Comparison of ENCODE assay signal across 7 mouse cellular contexts in genomic region chr12:33285933-33286649, GRCm38 (mm10).
A peak's percentile ranks its signal among the peaks of the same experiment; 100 is the strongest.
DNase-seq lines count a peak whose midpoint lies in the region; ATAC-seq and TF ChIP-seq lines count a peak whose summit lies in the region.

No protein-coding gene starts in this region.

- H3K4me1 ChIP-seq in hindbrain, embryonic 14.5 days (replicated peaks; ENCODE audit: control insufficient read depth, insufficient read depth, low read length): peaks cover 18% of the 10 kb centered on the region
- H3K4me1 ChIP-seq in liver, embryonic 15.5 days (replicated peaks): 0 out of 2 replicates have a peak, but pooled peaks cover 8% of the 10 kb centered on the region

- H3K4me2 ChIP-seq in hindbrain, embryonic 14.5 days (replicated peaks): no peak overlapping the region
- H3K4me2 ChIP-seq in liver, embryonic 15.5 days: no peak overlapping the region

- no peak overlapping the region for H3K4me3 ChIP-seq in hindbrain, embryonic 14.5 days (replicated peaks; ENCODE audit: low read length)
- no peak overlapping the region for H3K4me3 ChIP-seq in liver, embryonic 15.5 days (replicated peaks)
- no peak overlapping the region for H3K4me3 ChIP-seq in layer of hippocampus, adult 2 months

- no peak for TF ChIP-seq CTCF in layer of hippocampus, adult 2 months (conservative IDR thresholded peaks at IDR 0.05)

- no peak overlapping the region for H3K27ac ChIP-seq in hindbrain, embryonic 14.5 days
- no peak overlapping the region for H3K27ac ChIP-seq in liver, embryonic 15.5 days (replicated peaks)
- no peak overlapping the region for H3K27ac ChIP-seq in layer of hippocampus, adult 2 months

- H3K9me3 ChIP-seq in hindbrain, embryonic 14.5 days (ENCODE audit: control insufficient read depth, low read length): no peaks in the 10 kb centered on the region
- no peaks in the 10 kb centered on the region for H3K9me3 ChIP-seq in liver, embryonic 15.5 days (replicated peaks)

- peak; percentile 75 for DNase-seq in Muller cell, postnatal 12 days (ENCODE audit: inconsistent ontology term)
- peak; percentile 75 for DNase-seq in adrenal gland, postnatal 10 days
- no peak for DNase-seq in hindbrain, embryonic 14.5 days (ENCODE audit: low spot score)
- DNase-seq in spleen, postnatal 10 days (ENCODE audit: low spot score in 2 of 2): no peak
- no peak for DNase-seq in layer of hippocampus, adult 2 months (ENCODE audit: low spot score in 2 of 2)
- DNase-seq in thymus, adult 18-20 months: no peak

- ATAC-seq in hindbrain, embryonic 14.5 days (ENCODE audit: low FRiP score): peak; percentile 41; the same call in 1 of the 2 replicates
- ATAC-seq in liver, embryonic 15.5 days (ENCODE audit: insufficient read depth): peak; percentile 58

- H3K27me3 ChIP-seq in hindbrain, embryonic 14.5 days (ENCODE audit: control insufficient read depth, insufficient read depth, low read length): no peaks in the 10 kb centered on the region
- H3K27me3 ChIP-seq in liver, embryonic 15.5 days: no peaks in the 10 kb centered on the region

- no peak overlapping the region for H3K9ac ChIP-seq in hindbrain, embryonic 14.5 days
- H3K9ac ChIP-seq in liver, embryonic 15.5 days: no peak overlapping the region

- no peaks in the 10 kb centered on the region for H3K36me3 ChIP-seq in hindbrain, embryonic 14.5 days (replicated peaks; ENCODE audit: control insufficient read depth, insufficient read depth)
- H3K36me3 ChIP-seq in liver, embryonic 15.5 days (replicated peaks): no peaks in the 10 kb centered on the region

- WGBS in hindbrain, embryonic 14.5 days: 25% methylated on average over 9 of the region's 9 CpGs
- 71% methylated on average over 9 of the region's 9 CpGs for WGBS in liver, embryonic 15.5 days (ENCODE audit: insufficient replicate concordance)

Comparison
In these comparisons a context has a peak if more than half of its experiments do, and no peak if none do; other contexts are left out.
1. DNase-seq: peak in Muller cell, postnatal 12 days (single experiment) and adrenal gland, postnatal 10 days (single experiment); none in hindbrain, embryonic 14.5 days (single experiment), spleen, postnatal 10 days (0 of 2), layer of hippocampus, adult 2 months (0 of 2) and thymus, adult 18-20 months (0 of 2).